Mouse (Mus musculus) myocyte (in vitro differentiated cells): ENCODE measurements around the gene Crebl2. TPM values are rescaled to one million over a fixed set of nuclear protein-coding genes. Genes with fewer than 3 reads are reported as not detected.

ENCODE experiments used
- H3K27me3 ChIP-seq: one replicate; pipeline ENCODE4 v1.6.1; 2011; ENCODE audit not compliant: control insufficient read depth, insufficient read depth, insufficient read length
- H3K36me3 ChIP-seq: one replicate; pipeline ENCODE4 v1.6.1; 2011; ENCODE audit not compliant: control insufficient read depth, insufficient read depth
- H3K4me2 ChIP-seq: one replicate; pipeline ENCODE4 v1.6.1; 2011; ENCODE audit warnings: low read depth, control low read depth
- H3K4me3 ChIP-seq: one replicate; pipeline ENCODE4 v1.5.1; 2011; ENCODE audit warnings: mild to moderate bottlenecking, control low read depth, moderate library complexity
- H3K79me2 ChIP-seq: one replicate; pipeline ENCODE4 v1.6.1; 2011; ENCODE audit not compliant: control insufficient read depth, insufficient read depth
- H3ac ChIP-seq: one replicate; pipeline ENCODE4 v1.6.1; 2011; ENCODE audit not compliant: control insufficient read depth, insufficient read length
- CEBPB ChIP-seq: IDR thresholded peaks from 2 replicates; pipeline ENCODE4 v1.6.1; 2011; ENCODE audit warnings: mild to moderate bottlenecking, moderate library complexity; ENCODE audit not compliant: poor library complexity, insufficient read depth, severe bottlenecking
- E2F4 ChIP-seq: IDR thresholded peaks from one replicate; pipeline ENCODE4 v1.6.1; 2011; ENCODE audit warnings: mild to moderate bottlenecking, control low read depth, moderate library complexity; ENCODE audit not compliant: insufficient read depth
- MAX ChIP-seq: IDR thresholded peaks from one replicate; pipeline ENCODE4 v1.6.1; 2011; ENCODE audit warnings: low read depth, mild to moderate bottlenecking, control low read depth
- MYOD1 ChIP-seq, 3 experiments: IDR thresholded peaks; one replicate each; pipeline ENCODE4 v1.6.1; 2011; ENCODE audit warnings: control low read depth in 2 of 3, low read depth in 2 of 3, mild to moderate bottlenecking in 2 of 3, moderate library complexity in 1 of 3; ENCODE audit not compliant: insufficient read length in 2 of 3, control insufficient read depth in 1 of 3
- MYOG ChIP-seq, 3 experiments: IDR thresholded peaks; one replicate each; pipeline ENCODE4 v1.6.1; 2011; ENCODE audit warnings: control low read depth in 2 of 3, low read depth in 2 of 3, mild to moderate bottlenecking in 2 of 3; ENCODE audit not compliant: insufficient read length in 2 of 3, control insufficient read depth in 1 of 3, insufficient read depth in 1 of 3
- POLR2A ChIP-seq: IDR thresholded peaks from one replicate; pipeline ENCODE4 v1.6.1; 2011; ENCODE audit warnings: low read depth, mild to moderate bottlenecking, control low read depth, moderate library complexity; ENCODE audit not compliant: insufficient read length
- POLR2AphosphoS2 ChIP-seq: IDR thresholded peaks from one replicate; pipeline ENCODE4 v1.6.1; 2011; ENCODE audit warnings: low read depth, control low read depth; ENCODE audit not compliant: insufficient read length
- REST ChIP-seq: IDR thresholded peaks from one replicate; pipeline ENCODE4 v1.6.1; 2011; ENCODE audit warnings: mild to moderate bottlenecking, control low read depth, moderate library complexity; ENCODE audit not compliant: insufficient read depth, insufficient read length
- SRF ChIP-seq: IDR thresholded peaks from one replicate; pipeline ENCODE4 v1.6.1; 2011; ENCODE audit warnings: low read depth; ENCODE audit not compliant: control insufficient read depth, insufficient read length
- TCF12 ChIP-seq: IDR thresholded peaks from one replicate; pipeline ENCODE4 v1.6.1; 2011; ENCODE audit warnings: mild to moderate bottlenecking, control low read depth; ENCODE audit not compliant: poor library complexity, insufficient read depth, severe bottlenecking
- TCF3 ChIP-seq: IDR thresholded peaks from one replicate; pipeline ENCODE4 v1.6.1; 2011; ENCODE audit warnings: low read depth, control low read depth; ENCODE audit not compliant: insufficient read length
- USF1 ChIP-seq: IDR thresholded peaks from one replicate; pipeline ENCODE4 v1.6.1; 2011; ENCODE audit warnings: low read depth, mild to moderate bottlenecking, control low read depth, moderate library complexity
- polyA plus RNA-seq: library from polyadenylated mRNA; unstranded; fragments of >200 nt; fragmentation: generic; extraction: Trizol; gene quantifications from one replicate; pipeline ENCODE4 v1.2.1, GENCODE M21; 2012; ENCODE audit warnings: missing spikeins

Gene Crebl2
- polyA plus RNA-seq, 1 experiment: 1.5 TPM

- H3K79me2 ChIP-seq: no peaks in the 10 kb centered on the region
- no peak overlapping the region for H3K4me3 ChIP-seq
- no peaks in the 10 kb centered on the region for H3K27me3 ChIP-seq
- no peaks in the 10 kb centered on the region for H3K36me3 ChIP-seq
- H3K4me2 ChIP-seq: no peak overlapping the region
- no peak for TF ChIP-seq POLR2AphosphoS2
- TF ChIP-seq MYOD1 (IDR thresholded peaks at IDR 0.05; ENCODE audit: control insufficient read depth in 1 of 3, insufficient read length in 2 of 3, low read depth in 2 of 3): no peak
- TF ChIP-seq MAX: no peak
- TF ChIP-seq TCF12: no peak
- TF ChIP-seq REST: no peak
- no peak for TF ChIP-seq POLR2A
- no peak for TF ChIP-seq SRF
- TF ChIP-seq USF1: no peak
- no peak for TF ChIP-seq MYOG (IDR thresholded peaks at IDR 0.05; ENCODE audit: control insufficient read depth in 1 of 3, insufficient read depth in 1 of 3, insufficient read length in 2 of 3, low read depth in 2 of 3)
- TF ChIP-seq E2F4: no peak
- no peak for TF ChIP-seq CEBPB
- TF ChIP-seq TCF3: no peak
- no peak overlapping the region for H3ac ChIP-seq
These were observed 10.2 kb upstream of the Crebl2 start for GRCm38 (mm10) chr6:134819741-134820140.

GRCm38 (mm10) chr6:134820411-134820810 is 9.5 kb upstream of the Crebl2 start:
- Histone ChIP-seq H3K79me2 (no peaks in the 10 kb centered on the region), H3K4me2 (no peak overlapping the region), H3K36me3 (no peaks in the 10 kb centered on the region), H3K4me3 (no peak overlapping the region), H3K27me3 (no peaks in the 10 kb centered on the region), H3ac (no peak overlapping the region)
- TF ChIP-seq MAX (no peak), MYOG (IDR thresholded peaks at IDR 0.05; ENCODE audit: control insufficient read depth in 1 of 3, insufficient read depth in 1 of 3, insufficient read length in 2 of 3, low read depth in 2 of 3) (peak in 2 of 3 experiments; percentile 61 to 86), REST (no peak), POLR2AphosphoS2 (no peak), MYOD1 (IDR thresholded peaks at IDR 0.05; ENCODE audit: control insufficient read depth in 1 of 3, insufficient read length in 2 of 3, low read depth in 2 of 3) (peak in 2 of 3 experiments; percentile 28 to 75), CEBPB (no peak), SRF (peak; percentile 37), TCF12 (peak; percentile 13)

GRCm38 (mm10) chr6:134822844-134823243 is 7.1 kb upstream of the Crebl2 start:
- no peaks in the 10 kb centered on the region for H3K79me2 ChIP-seq
- H3K36me3 ChIP-seq: no peaks in the 10 kb centered on the region
- H3K4me3 ChIP-seq: no peak overlapping the region
- TF ChIP-seq MAX (no peak), MYOG (IDR thresholded peaks at IDR 0.05; ENCODE audit: control insufficient read depth in 1 of 3, insufficient read depth in 1 of 3, insufficient read length in 2 of 3, low read depth in 2 of 3) (no peak), POLR2AphosphoS2 (no peak), USF1 (no peak), SRF (no peak), REST (no peak), E2F4 (no peak), MYOD1 (IDR thresholded peaks at IDR 0.05; ENCODE audit: control insufficient read depth in 1 of 3, insufficient read length in 2 of 3, low read depth in 2 of 3) (no peak), POLR2A (no peak), CEBPB (no peak), TCF12 (no peak), TCF3 (no peak)
- H3K4me2 ChIP-seq: no peak overlapping the region
- no peak overlapping the region for H3ac ChIP-seq
- H3K27me3 ChIP-seq: no peaks in the 10 kb centered on the region

DNA sequence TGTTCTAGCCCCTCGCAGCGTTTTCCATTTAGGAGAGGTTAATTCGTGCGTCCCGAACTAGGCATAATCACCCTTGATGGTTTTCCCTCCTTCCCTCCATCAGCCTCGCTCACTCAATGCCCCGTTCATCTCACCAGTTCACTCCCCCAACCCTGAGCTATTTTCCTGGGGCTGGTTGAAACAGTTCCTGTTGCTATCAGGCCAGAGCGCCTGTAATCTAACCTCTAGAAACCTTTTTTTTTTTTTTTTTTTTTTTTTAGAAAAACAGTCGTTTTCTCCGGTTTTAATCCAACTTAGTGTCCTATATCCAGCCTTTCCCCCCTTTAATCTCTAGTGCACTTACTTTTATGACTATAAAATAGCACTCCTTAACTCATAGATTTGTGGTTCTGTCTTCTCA is 822 bp downstream of the Crebl2 start:
- Histone ChIP-seq H3K4me2 (peak overlapping the region; percentile 87), H3K36me3 (no peaks in the 10 kb centered on the region), H3K27me3 (no peaks in the 10 kb centered on the region), H3K79me2 (no peaks in the 10 kb centered on the region), H3K4me3 (peak overlapping the region; percentile 59), H3ac (no peak overlapping the region)
- TF ChIP-seq CEBPB: no peak
- TF ChIP-seq USF1: no peak
- TF ChIP-seq MYOG (IDR thresholded peaks at IDR 0.05; ENCODE audit: control insufficient read depth in 1 of 3, insufficient read depth in 1 of 3, insufficient read length in 2 of 3, low read depth in 2 of 3): no peak
- no peak for TF ChIP-seq MAX
- TF ChIP-seq E2F4: no peak
- TF ChIP-seq POLR2A: no peak
- TF ChIP-seq SRF: no peak
- TF ChIP-seq REST: no peak
- no peak for TF ChIP-seq TCF12
- TF ChIP-seq MYOD1 (IDR thresholded peaks at IDR 0.05; ENCODE audit: control insufficient read depth in 1 of 3, insufficient read length in 2 of 3, low read depth in 2 of 3): no peak
- TF ChIP-seq TCF3: no peak
- TF ChIP-seq POLR2AphosphoS2: no peak
